Mouse (Mus musculus) brown adipose tissue, adult 24 weeks (tissue): ENCODE results near the gene Strc. TPM values are rescaled to one million over a fixed set of nuclear protein-coding genes. Genes with fewer than 3 reads are reported as not detected.
A peak's percentile ranks its signal among the peaks of the same experiment; 100 is the strongest.

Experiments
- H3K27ac ChIP-seq: fragments of 200-500 bp; replicated peaks from 2 replicates; pipeline ENCODE4 v1.5.1; 2012; ENCODE audit warnings: low read depth, mild to moderate bottlenecking, low read length
- H3K4me1 ChIP-seq: fragments of 200-500 bp; 2 replicates; pipeline ENCODE4 v1.6.1; 2012; ENCODE audit warnings: low read length, mixed read lengths; ENCODE audit not compliant: control insufficient read depth, insufficient read depth, insufficient read length
- H3K4me3 ChIP-seq: fragments of 200-500 bp; 2 replicates; pipeline ENCODE4 v1.5.1; 2012; ENCODE audit warnings: low read depth, mild to moderate bottlenecking, low read length, moderate library complexity; ENCODE audit not compliant: insufficient read depth
- polyA plus RNA-seq: library from polyadenylated mRNA; stranded (reverse); fragments of >200 nt; gene quantifications from 2 replicates; pipeline ENCODE4 v1.2.4, GENCODE M21; 2012; ENCODE audit not compliant: missing spikeins, insufficient read depth, insufficient read length

The Strc gene
- polyA plus RNA-seq, 1 experiment: not detected

DNA sequence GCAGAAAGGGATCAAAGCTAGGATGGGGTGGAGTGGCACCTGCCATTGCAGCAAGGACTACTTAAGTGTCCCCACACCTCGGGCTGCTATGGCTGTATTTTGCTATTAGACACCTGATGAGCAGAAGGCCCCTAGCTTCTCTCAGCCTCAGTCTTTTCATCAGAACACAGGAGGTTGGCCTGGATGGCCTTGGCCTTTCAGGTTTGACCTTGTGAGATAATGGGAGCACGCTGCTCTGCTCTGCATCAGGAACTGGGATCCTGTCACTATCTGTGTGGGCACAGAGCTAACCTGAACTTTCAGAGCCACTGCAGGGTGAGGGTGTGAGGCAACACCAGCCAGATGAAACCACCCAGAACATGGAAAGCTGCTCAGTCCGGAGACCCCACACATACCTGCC, 14.7 kb downstream of the Strc start:
- no peak overlapping the region for H3K4me3 ChIP-seq
- no peak overlapping the region for H3K27ac ChIP-seq
- H3K4me1 ChIP-seq: no peaks in the 10 kb centered on the region

- H3K4me1 ChIP-seq: no peaks in the 10 kb centered on the region
- no peak overlapping the region for H3K4me3 ChIP-seq
- H3K27ac ChIP-seq: no peak overlapping the region
These were observed 16.0 kb downstream of the Strc start for GRCm38 (mm10) chr2:121370921-121371320.

GRCm38 (mm10) chr2:121368831-121369230, 18.1 kb downstream of the Strc start:
- no peak overlapping the region for H3K4me3 ChIP-seq
- no peaks in the 10 kb centered on the region for H3K4me1 ChIP-seq
- H3K27ac ChIP-seq: no peak overlapping the region

DNA sequence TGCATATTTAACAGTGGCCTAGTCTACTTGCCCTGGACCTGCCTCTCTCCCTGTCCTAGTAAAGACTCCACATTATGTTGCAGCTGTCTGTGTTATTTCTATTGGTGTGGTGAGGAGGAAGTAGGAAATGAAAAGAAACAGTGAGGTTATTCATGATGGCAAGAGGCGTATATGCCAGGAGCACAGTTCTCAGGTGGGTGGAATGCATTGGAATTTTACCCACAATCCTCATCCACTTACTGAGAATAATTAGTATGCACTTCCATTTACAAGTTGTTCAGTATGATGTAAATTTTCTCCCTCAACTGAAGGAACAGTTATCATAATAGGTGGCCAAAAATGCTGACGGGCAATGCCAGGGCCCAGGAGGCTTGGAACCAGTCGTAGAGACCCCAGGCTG, 23.3 kb downstream of the Strc start:
- Histone ChIP-seq H3K4me1 (no peaks in the 10 kb centered on the region; the same call in 1 of the 2 replicates), H3K4me3 (no peak overlapping the region), H3K27ac (no peak overlapping the region)

GRCm38 (mm10) chr2:121359461-121359860, 27.5 kb downstream of the Strc start:
- H3K27ac ChIP-seq: no peak overlapping the region
- no peak overlapping the region for H3K4me3 ChIP-seq
- peaks cover 2% of the 10 kb centered on the region; the same call in 1 of the 2 replicates for H3K4me1 ChIP-seq

- peaks cover 2% of the 10 kb centered on the region; the same call in 1 of the 2 replicates for H3K4me1 ChIP-seq
- no peak overlapping the region for H3K27ac ChIP-seq
- peak overlapping the region; percentile 20; the same call in 1 of the 2 replicates for H3K4me3 ChIP-seq
These were observed 28.6 kb downstream of the Strc start for GRCm38 (mm10) chr2:121358381-121358780.

GRCm38 (mm10) chr2:121357961-121358360, 29.0 kb downstream of the Strc start:
- Histone ChIP-seq H3K4me1 (peaks cover 2% of the 10 kb centered on the region; the same call in 1 of the 2 replicates), H3K27ac (no peak overlapping the region), H3K4me3 (no peak overlapping the region)

- H3K4me1 ChIP-seq: peaks cover 2% of the 10 kb centered on the region; the same call in 1 of the 2 replicates
- no peak within 1 kb of the TSS for H3K27ac ChIP-seq
- peak within 1 kb of the TSS; percentile 20; the same call in 1 of the 2 replicates for H3K4me3 ChIP-seq
These were observed 29.5 kb downstream of the Strc start, which contains the start of gene Ckmt1 for GRCm38 (mm10) chr2:121357494-121357893. Gene Ckmt1 (plus strand): TSS chr2:121357714.

DNA sequence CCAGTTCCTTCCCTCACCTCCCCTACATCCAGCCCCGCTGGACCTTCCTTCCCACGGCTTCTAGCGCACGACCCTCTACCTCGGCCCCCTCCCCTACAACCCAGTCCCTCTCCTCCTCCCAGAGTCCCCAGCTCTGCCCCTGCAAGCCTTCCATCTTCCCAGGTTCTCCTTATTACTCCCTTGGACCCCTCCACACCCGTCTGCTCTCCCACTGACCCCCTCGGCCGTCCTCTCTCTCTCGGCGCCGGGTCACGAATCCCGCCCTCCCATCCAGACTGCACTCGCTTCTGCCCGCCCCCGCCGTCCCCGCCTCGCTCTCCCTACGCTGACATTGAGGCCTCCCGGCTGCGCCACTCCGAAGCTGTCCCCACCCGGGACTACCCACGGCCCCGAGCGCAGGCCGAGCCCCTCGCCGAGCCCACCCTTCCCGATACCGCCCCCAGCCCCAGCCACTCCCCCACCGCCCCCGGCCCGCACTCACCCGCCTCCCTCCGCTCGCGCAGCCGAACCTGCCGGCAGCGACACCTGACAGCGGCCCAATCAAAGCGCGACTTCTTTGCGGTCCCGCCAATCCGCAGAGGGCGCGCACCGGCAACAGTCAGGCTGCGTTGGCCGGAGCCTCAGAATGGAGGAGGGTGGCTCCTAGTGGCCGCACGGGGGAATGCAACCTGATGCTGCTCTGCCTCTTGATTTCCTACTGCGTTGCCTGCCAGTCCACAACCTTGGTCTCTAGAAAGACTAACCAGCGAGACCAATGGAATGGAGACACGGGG, 32.0 kb downstream of the Strc start, which contains the start of gene Ppip5k1:
Gene Ppip5k1, minus strand, starts transcription at position 577 of the 773 bp plus-strand sequence.
- Histone ChIP-seq H3K4me1 (peaks cover 2% of the 10 kb centered on the region; the same call in 1 of the 2 replicates), H3K27ac (peak within 1 kb of the TSS; percentile 89), H3K4me3 (peak within 1 kb of the TSS; percentile 94)

DNA sequence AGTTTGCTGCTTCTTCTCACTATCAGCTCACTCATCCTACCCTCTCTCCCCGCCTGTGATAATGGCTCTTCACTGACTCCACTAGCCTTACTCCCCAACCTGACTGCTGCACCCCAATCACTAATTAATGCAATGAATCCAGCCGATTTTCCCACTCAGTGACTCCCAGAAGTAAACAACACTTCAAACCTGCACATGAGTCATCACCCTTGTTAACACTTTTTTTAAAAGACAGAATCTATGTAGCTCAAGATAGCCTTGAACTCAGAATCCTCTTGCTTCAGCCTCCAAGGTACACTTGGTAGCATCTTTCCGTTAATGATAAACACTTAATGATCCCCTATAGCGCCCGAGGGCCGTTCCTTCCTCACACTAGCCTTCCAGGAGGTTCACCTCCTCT, 32.6 kb downstream of the Strc start:
- peak overlapping the region; percentile 94 for H3K4me3 ChIP-seq
- H3K4me1 ChIP-seq: peaks cover 2% of the 10 kb centered on the region; the same call in 1 of the 2 replicates
- H3K27ac ChIP-seq: peak overlapping the region; percentile 89

DNA sequence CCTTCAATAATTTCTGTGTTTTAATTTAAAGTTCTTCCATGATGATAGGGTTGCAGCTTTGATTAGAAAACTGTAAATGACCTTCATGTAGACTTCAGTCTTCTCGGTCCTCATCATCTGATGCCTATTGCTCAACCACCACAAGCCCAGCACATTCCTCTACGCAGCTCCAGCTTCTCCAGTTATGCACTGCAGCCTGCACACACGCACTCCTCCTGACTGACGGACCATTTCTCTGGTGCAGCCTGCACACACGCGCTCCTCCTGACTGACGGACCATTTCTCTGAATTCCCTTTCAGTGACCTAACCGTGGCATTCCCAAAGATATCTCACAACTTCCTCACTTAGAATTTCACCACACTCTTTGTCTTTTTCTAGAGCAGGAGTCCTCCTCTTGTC, 33.8 kb downstream of the Strc start:
- Histone ChIP-seq H3K4me3 (peak overlapping the region; percentile 38), H3K4me1 (no peaks in the 10 kb centered on the region), H3K27ac (peak overlapping the region; percentile 89)

DNA sequence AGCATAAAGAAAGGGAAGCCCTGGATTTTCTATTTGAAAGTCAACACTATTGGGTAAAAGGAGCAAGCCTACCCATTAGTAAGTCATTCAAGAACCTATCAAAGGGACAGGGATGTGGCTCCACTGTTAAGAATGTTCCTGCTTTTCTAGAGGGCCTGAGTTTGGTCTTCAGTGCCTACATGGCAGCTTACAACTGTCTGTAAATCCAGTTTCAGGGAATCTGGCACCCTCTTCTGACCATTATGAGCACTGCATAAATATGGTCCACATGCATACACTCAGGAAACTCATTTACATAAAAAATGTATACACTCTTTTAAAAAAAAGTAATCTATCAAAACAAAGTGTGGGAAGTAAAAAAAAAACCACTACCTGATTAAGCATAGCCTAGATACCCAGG, 47.9 kb downstream of the Strc start:
- Histone ChIP-seq H3K4me3 (no peak overlapping the region), H3K27ac (no peak overlapping the region), H3K4me1 (no peaks in the 10 kb centered on the region)

DNA sequence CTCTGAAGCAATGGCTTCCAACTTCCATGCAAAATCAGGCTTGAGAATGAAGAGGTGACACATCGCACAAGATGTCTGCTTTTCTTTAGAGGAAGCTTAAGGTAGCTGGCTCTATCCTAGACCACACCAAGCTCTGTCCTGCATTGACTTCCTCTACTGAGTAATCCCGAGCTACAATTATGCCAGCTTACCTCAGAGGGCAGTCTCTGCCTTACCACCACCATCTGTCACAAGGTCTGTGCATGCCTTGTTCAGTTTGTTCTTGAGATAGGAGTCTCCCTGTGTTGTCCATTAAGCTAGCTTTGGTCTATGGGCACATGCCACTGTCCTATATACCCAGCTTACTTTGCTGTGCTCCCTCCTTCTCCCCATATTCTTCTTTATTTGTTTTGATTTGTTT, 57.5 kb downstream of the Strc start:
- no peak overlapping the region for H3K27ac ChIP-seq
- H3K4me1 ChIP-seq: no peaks in the 10 kb centered on the region
- no peak overlapping the region for H3K4me3 ChIP-seq

DNA sequence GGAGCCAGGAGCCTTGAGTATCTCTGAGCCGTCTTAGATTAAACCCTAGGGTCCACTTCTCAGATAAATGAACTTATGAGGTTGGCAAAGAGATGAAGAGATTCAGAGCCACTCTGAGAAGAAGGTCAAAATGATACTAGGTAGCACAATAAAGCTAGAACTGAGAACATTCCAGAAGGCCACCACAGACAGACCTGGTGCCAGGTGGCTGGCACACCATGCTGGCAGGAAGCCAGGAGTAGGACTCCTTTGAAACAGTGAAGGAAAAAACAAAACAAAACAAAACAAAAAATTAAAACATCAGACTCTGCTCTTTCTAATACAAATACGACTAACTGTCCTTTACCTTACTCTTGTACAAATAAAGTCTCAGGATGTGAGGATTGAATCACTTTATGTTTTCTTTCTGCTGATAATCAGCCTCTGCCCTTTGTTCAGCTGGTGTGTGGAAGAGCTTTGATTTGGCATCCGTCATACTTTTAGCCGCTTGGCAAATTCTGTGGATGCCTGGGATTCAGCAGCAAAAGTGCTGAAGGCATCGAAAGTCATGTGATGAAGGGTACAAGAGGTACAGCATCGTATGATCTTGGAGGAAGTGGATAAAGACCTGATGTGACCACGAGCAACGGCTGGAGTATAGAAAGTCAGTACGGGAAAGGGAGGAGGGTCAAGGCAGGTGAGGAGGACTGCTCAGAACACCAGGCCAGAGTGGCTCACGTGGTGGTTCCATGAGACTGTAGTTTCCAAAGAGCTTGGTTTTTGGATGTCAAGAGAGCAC, 63.1 kb downstream of the Strc start:
- H3K4me1 ChIP-seq: no peaks in the 10 kb centered on the region
- H3K27ac ChIP-seq: no peak overlapping the region

DNA sequence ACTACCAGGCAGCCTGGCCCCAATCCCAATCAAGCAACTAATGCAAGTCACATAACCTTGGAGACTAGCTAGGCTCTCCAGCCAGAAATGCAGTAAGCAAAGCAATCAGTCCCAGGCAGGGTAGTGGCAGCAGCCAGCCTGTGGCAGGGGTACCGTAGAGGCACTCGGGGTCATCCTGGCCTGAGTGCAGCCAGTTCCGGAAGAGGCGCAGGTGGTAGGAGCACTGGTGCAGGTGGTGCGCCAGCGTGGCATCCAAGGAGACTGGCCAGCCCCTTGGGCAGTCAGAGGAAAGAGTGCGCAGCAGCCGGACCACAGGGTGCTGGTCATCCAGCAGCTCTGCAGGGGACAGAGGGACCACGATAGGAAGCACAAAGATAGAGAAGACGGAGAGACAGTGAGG, 63.9 kb downstream of the Strc start:
- Histone ChIP-seq H3K4me3 (no peak overlapping the region), H3K27ac (no peak overlapping the region), H3K4me1 (no peaks in the 10 kb centered on the region)

More for the DNA sequence above, 63.1 kb downstream of the Strc start:
- no peak overlapping the region for H3K4me3 ChIP-seq
